Mouse (Mus musculus) ES-Bruce4 (cell line): ENCODE measurements around the gene Rgs19.

ENCODE experiments used
- CTCF ChIP-seq: IDR thresholded peaks from one replicate; pipeline ENCODE4 v1.8.1; 2011; ENCODE audit warnings: low read depth, low read length
- POLR2A ChIP-seq: IDR thresholded peaks from one replicate; pipeline ENCODE4 v1.8.1; 2011; ENCODE audit warnings: low read length; ENCODE audit not compliant: insufficient read depth

DNA sequence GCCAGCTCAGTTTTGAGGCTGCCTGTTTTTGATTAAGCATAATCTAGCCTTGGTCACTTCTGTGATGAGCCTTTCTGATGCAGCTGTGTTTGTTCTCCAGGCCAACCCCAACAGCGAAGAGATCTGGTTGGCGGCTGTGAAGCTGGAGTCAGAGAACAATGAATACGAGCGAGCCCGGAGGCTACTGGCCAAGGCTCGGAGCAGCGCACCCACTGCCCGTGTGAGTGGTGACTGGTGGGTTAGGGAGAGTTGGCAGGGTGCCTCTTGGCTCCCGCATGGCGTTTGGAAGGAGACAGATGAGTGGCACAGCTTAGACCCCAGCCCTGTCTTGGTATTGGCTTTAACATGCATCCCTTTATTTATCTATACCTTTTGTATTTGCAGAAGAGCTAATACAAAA lies 44.9 kb downstream of the Rgs19 start:
- no peak for TF ChIP-seq CTCF
- TF ChIP-seq POLR2A: no peak
